Mouse (Mus musculus): ENCODE measurements around the gene Otogl. TPM values are rescaled to one million over a fixed set of nuclear protein-coding genes. Genes with fewer than 3 reads are reported as not detected.
"Not testable (repeated sequence)": the region's sequence is repeated elsewhere in the genome, so short reads cannot be mapped to it uniquely, and the experiment has no call there.

Gene Otogl
- polyA plus RNA-seq, 1 experiment from 2014 or later: 0.24 TPM

GRCm38 (mm10) chr10:107867414-107867813 is 44.5 kb downstream of the Otogl start:
- ATAC-seq (ENCODE audit: insufficient number of reproducible peaks, insufficient read depth, low FRiP score, low TSS enrichment, low read depth): no peak
- 80% methylated on average over 4 of the region's 4 CpGs for WGBS
- Histone ChIP-seq H3K9me3 (no peaks in the 10 kb centered on the region), H3K27ac (no peak overlapping the region), H3K36me3 (no peaks in the 10 kb centered on the region), H3K9ac (replicated peaks) (no peak overlapping the region), H3K4me1 (replicated peaks) (no peaks in the 10 kb centered on the region), H3K4me2 (no peak overlapping the region), H3K4me3 (replicated peaks) (no peak overlapping the region), H3K27me3 (no peaks in the 10 kb centered on the region)

GRCm38 (mm10) chr10:107860235-107860917 is 51.6 kb downstream of the Otogl start:
- Histone ChIP-seq H3K4me3 (replicated peaks) (no peak overlapping the region), H3K27me3 (no peaks in the 10 kb centered on the region), H3K4me1 (replicated peaks) (no peaks in the 10 kb centered on the region), H3K9ac (replicated peaks) (no peak overlapping the region), H3K36me3 (no peaks in the 10 kb centered on the region), H3K27ac (no peak overlapping the region), H3K4me2 (no peak overlapping the region), H3K9me3 (no peaks in the 10 kb centered on the region)
- no peak for ATAC-seq (ENCODE audit: insufficient number of reproducible peaks, insufficient read depth, low FRiP score, low TSS enrichment, low read depth)
- WGBS: 77% methylated on average over 8 of the region's 8 CpGs

- Histone ChIP-seq H3K9ac (replicated peaks) (no peak overlapping the region), H3K9me3 (no peaks in the 10 kb centered on the region), H3K27me3 (no peaks in the 10 kb centered on the region), H3K4me3 (replicated peaks) (no peak overlapping the region), H3K4me1 (replicated peaks) (no peaks in the 10 kb centered on the region), H3K27ac (no peak overlapping the region), H3K4me2 (no peak overlapping the region), H3K36me3 (no peaks in the 10 kb centered on the region)
- 87% methylated on average over 3 of the region's 3 CpGs for WGBS
- no peak for ATAC-seq (ENCODE audit: insufficient number of reproducible peaks, insufficient read depth, low FRiP score, low TSS enrichment, low read depth)
Observed at GRCm38 (mm10) chr10:107859220-107859619, 52.7 kb downstream of the Otogl start.

- H3K4me2 ChIP-seq: no peak overlapping the region
- H3K9ac ChIP-seq (replicated peaks): no peak overlapping the region
- ATAC-seq (ENCODE audit: insufficient number of reproducible peaks, insufficient read depth, low FRiP score, low TSS enrichment, low read depth): no peak
- no peaks in the 10 kb centered on the region for H3K36me3 ChIP-seq
- H3K9me3 ChIP-seq: no peaks in the 10 kb centered on the region
- H3K4me3 ChIP-seq (replicated peaks): no peak overlapping the region
- H3K4me1 ChIP-seq (replicated peaks): no peaks in the 10 kb centered on the region
- no peak overlapping the region for H3K27ac ChIP-seq
- 35% methylated on average over 7 of the region's 7 CpGs for WGBS
- no peaks in the 10 kb centered on the region for H3K27me3 ChIP-seq
Observed at GRCm38 (mm10) chr10:107858684-107859083, 53.2 kb downstream of the Otogl start.

- H3K9ac ChIP-seq (replicated peaks): no peak overlapping the region
- 98% methylated on average over 1 of the region's 1 CpGs for WGBS
- no peaks in the 10 kb centered on the region for H3K27me3 ChIP-seq
- no peaks in the 10 kb centered on the region for H3K4me1 ChIP-seq (replicated peaks)
- H3K27ac ChIP-seq: no peak overlapping the region
- no peaks in the 10 kb centered on the region for H3K36me3 ChIP-seq
- no peaks in the 10 kb centered on the region for H3K9me3 ChIP-seq
- H3K4me3 ChIP-seq (replicated peaks): no peak overlapping the region
- ATAC-seq (ENCODE audit: insufficient number of reproducible peaks, insufficient read depth, low FRiP score, low TSS enrichment, low read depth): no peak
- no peak overlapping the region for H3K4me2 ChIP-seq
Observed at GRCm38 (mm10) chr10:107844906-107845305, 67.0 kb downstream of the Otogl start.

- H3K4me3 ChIP-seq (replicated peaks): no peak overlapping the region
- H3K9ac ChIP-seq (replicated peaks): no peak overlapping the region
- no peak overlapping the region for H3K27ac ChIP-seq
- no peaks in the 10 kb centered on the region for H3K36me3 ChIP-seq
- H3K4me1 ChIP-seq (replicated peaks): no peaks in the 10 kb centered on the region
- H3K4me2 ChIP-seq: no peak overlapping the region
- ATAC-seq (ENCODE audit: insufficient number of reproducible peaks, insufficient read depth, low FRiP score, low TSS enrichment, low read depth): no peak
- 68% methylated on average over 4 of the region's 4 CpGs for WGBS
- no peaks in the 10 kb centered on the region for H3K9me3 ChIP-seq
- H3K27me3 ChIP-seq: no peaks in the 10 kb centered on the region
Observed at GRCm38 (mm10) chr10:107834452-107835239, 77.3 kb downstream of the Otogl start.

- Histone ChIP-seq H3K4me3 (replicated peaks) (no peak overlapping the region), H3K27me3 (no peaks in the 10 kb centered on the region), H3K9me3 (no peaks in the 10 kb centered on the region), H3K9ac (replicated peaks) (no peak overlapping the region), H3K4me2 (no peak overlapping the region), H3K27ac (no peak overlapping the region), H3K4me1 (replicated peaks) (no peaks in the 10 kb centered on the region), H3K36me3 (no peaks in the 10 kb centered on the region)
- no peak for ATAC-seq (ENCODE audit: insufficient number of reproducible peaks, insufficient read depth, low FRiP score, low TSS enrichment, low read depth)
- 84% methylated on average over 6 of the region's 6 CpGs for WGBS
Observed at GRCm38 (mm10) chr10:107829151-107829550, 82.8 kb downstream of the Otogl start.

GRCm38 (mm10) chr10:107813814-107814483 is 98.0 kb downstream of the Otogl start:
- H3K4me2 ChIP-seq: no peak overlapping the region
- ATAC-seq (ENCODE audit: insufficient number of reproducible peaks, insufficient read depth, low FRiP score, low TSS enrichment, low read depth): no peak
- H3K36me3 ChIP-seq: no peaks in the 10 kb centered on the region
- H3K4me3 ChIP-seq (replicated peaks): no peak overlapping the region
- no peaks in the 10 kb centered on the region for H3K9me3 ChIP-seq
- H3K9ac ChIP-seq (replicated peaks): no peak overlapping the region
- no peaks in the 10 kb centered on the region for H3K4me1 ChIP-seq (replicated peaks)
- no peaks in the 10 kb centered on the region for H3K27me3 ChIP-seq
- WGBS: 84% methylated on average over 16 of the region's 16 CpGs
- no peak overlapping the region for H3K27ac ChIP-seq

GRCm38 (mm10) chr10:107810649-107811398 is 101.1 kb downstream of the Otogl start:
- H3K36me3 ChIP-seq: no peaks in the 10 kb centered on the region
- no peak overlapping the region for H3K27ac ChIP-seq
- no peak overlapping the region for H3K4me2 ChIP-seq
- WGBS: 71% methylated on average over 6 of the region's 6 CpGs
- no peaks in the 10 kb centered on the region for H3K27me3 ChIP-seq
- no peak overlapping the region for H3K9ac ChIP-seq (replicated peaks)
- no peaks in the 10 kb centered on the region for H3K9me3 ChIP-seq
- no peaks in the 10 kb centered on the region for H3K4me1 ChIP-seq (replicated peaks)
- no peak overlapping the region for H3K4me3 ChIP-seq (replicated peaks)
- no peak for ATAC-seq (ENCODE audit: insufficient number of reproducible peaks, insufficient read depth, low FRiP score, low TSS enrichment, low read depth)

- no peak overlapping the region for H3K4me3 ChIP-seq (replicated peaks)
- no peaks in the 10 kb centered on the region for H3K9me3 ChIP-seq
- ATAC-seq (ENCODE audit: insufficient number of reproducible peaks, insufficient read depth, low FRiP score, low TSS enrichment, low read depth): no peak
- H3K4me2 ChIP-seq: no peak overlapping the region
- H3K9ac ChIP-seq (replicated peaks): no peak overlapping the region
- 84% methylated on average over 2 of the region's 2 CpGs for WGBS
- H3K36me3 ChIP-seq: no peaks in the 10 kb centered on the region
- no peaks in the 10 kb centered on the region for H3K27me3 ChIP-seq
- H3K27ac ChIP-seq: no peak overlapping the region
- H3K4me1 ChIP-seq (replicated peaks): 0 out of 2 replicates have a peak, but pooled peaks cover 2% of the 10 kb centered on the region
Observed at GRCm38 (mm10) chr10:107805203-107805602, 106.7 kb downstream of the Otogl start.

GRCm38 (mm10) chr10:107804285-107804684 is 107.6 kb downstream of the Otogl start:
- not testable (repeated sequence) for H3K27ac ChIP-seq; H3K27me3 ChIP-seq; H3K9me3 ChIP-seq; H3K36me3 ChIP-seq; H3K4me3 ChIP-seq (replicated peaks); H3K4me2 ChIP-seq; H3K4me1 ChIP-seq (replicated peaks); H3K9ac ChIP-seq (replicated peaks); ATAC-seq (ENCODE audit: insufficient number of reproducible peaks, insufficient read depth, low FRiP score, low TSS enrichment, low read depth)
- 37% methylated on average over 2 of the region's 2 CpGs for WGBS

Data from limb, embryonic 12.5 days (tissue).